Mouse (Mus musculus) neural tube, embryonic 14.5 days (tissue): ENCODE measurements around the gene Pjvk. TPM values are rescaled to one million over a fixed set of nuclear protein-coding genes. Genes with fewer than 3 reads are reported as not detected.

Experiments
- ATAC-seq: fragments of 200-750 bp; cut with Nextera tagmentation; 2 replicates; pipeline ENCODE4 v1.8.0; 2017; ENCODE audit warnings: low read depth, mild to moderate bottlenecking, moderate TSS enrichment, moderate library complexity
- H3K27ac ChIP-seq: fragments of 300-500 bp; sonication (generic); 2 replicates; pipeline ENCODE4 v1.5.1; 2014; ENCODE audit warnings: low read depth, mild to moderate bottlenecking, control low read depth, low read length, moderate library complexity, mixed read lengths
- H3K27me3 ChIP-seq: fragments of 300-500 bp; sonication (generic); 2 replicates; pipeline ENCODE4 v1.6.1; 2014; ENCODE audit warnings: low read length; ENCODE audit not compliant: control insufficient read depth, insufficient read depth
- H3K36me3 ChIP-seq: fragments of 300-500 bp; sonication (generic); 2 replicates; pipeline ENCODE4 v1.6.1; 2014; ENCODE audit warnings: low read length, mixed read lengths; ENCODE audit not compliant: control insufficient read depth, insufficient read depth
- H3K4me1 ChIP-seq: fragments of 300-500 bp; sonication (generic); 2 replicates; pipeline ENCODE4 v1.6.1; 2014; ENCODE audit warnings: low read length; ENCODE audit not compliant: control insufficient read depth, insufficient read depth
- H3K4me2 ChIP-seq: fragments of 300-500 bp; sonication (generic); 2 replicates; pipeline ENCODE4 v1.6.1; 2014; ENCODE audit warnings: mild to moderate bottlenecking, low read depth, low read length, control low read depth
- H3K4me3 ChIP-seq: fragments of 300-500 bp; sonication (generic); 2 replicates; pipeline ENCODE4 v1.5.1; 2014; ENCODE audit warnings: low read depth, low read length, control low read depth, mixed read lengths
- H3K9ac ChIP-seq: fragments of 300-500 bp; sonication (generic); replicated peaks from 2 replicates; pipeline ENCODE4 v1.6.1; 2014; ENCODE audit warnings: low read depth, mild to moderate bottlenecking, control low read depth, low read length, mixed read lengths
- H3K9me3 ChIP-seq: fragments of 300-500 bp; sonication (generic); 2 replicates; pipeline ENCODE4 v1.6.1; 2016; ENCODE audit warnings: low read length; ENCODE audit not compliant: control insufficient read depth
- WGBS: fragments of 180-500 bp; shearing (Covaris S2); extraction: QIAGEN DNeasy Blood & Tissue Kit; methylation state at CpG from one replicate; pipeline ENCODE4 v1.1.7; 2014; 5-methylcytosine and 5-hydroxymethylcytosine counted together
- polyA plus RNA-seq: library from polyadenylated mRNA; unstranded; fragments of >200 nt; fragmentation: Nextera tagmentation; extraction: Ambion mirVana; gene quantifications from 2 replicates; pipeline ENCODE4 v1.2.1, GENCODE M21; 2014

Gene Pjvk
- polyA plus RNA-seq, 1 experiment from 2014 or later, result 0.92 TPM

- no peaks in the 10 kb centered on the region for H3K36me3 ChIP-seq
- no peak overlapping the region for H3K9ac ChIP-seq
- H3K4me3 ChIP-seq, result no peak overlapping the region
- H3K9me3 ChIP-seq, result no peaks in the 10 kb centered on the region
- H3K4me1 ChIP-seq, result no peaks in the 10 kb centered on the region
- no peak for ATAC-seq
- H3K27me3 ChIP-seq, result no peaks in the 10 kb centered on the region
- H3K27ac ChIP-seq, result no peak overlapping the region
- WGBS, result 86% methylated on average over 3 of the region's 3 CpGs
- H3K4me2 ChIP-seq, result no peak overlapping the region
Measured at GRCm38 (mm10) chr2:76655444-76655843, 7.2 kb downstream of the Pjvk start.

- Histone ChIP-seq H3K4me3 (no peak overlapping the region), H3K27ac (no peak overlapping the region), H3K4me2 (no peak overlapping the region), H3K4me1 (no peaks in the 10 kb centered on the region), H3K9me3 (no peaks in the 10 kb centered on the region), H3K27me3 (no peaks in the 10 kb centered on the region), H3K9ac (no peak overlapping the region), H3K36me3 (no peaks in the 10 kb centered on the region)
- no peak for ATAC-seq
- 11% methylated on average over 1 of the region's 1 CpGs for WGBS
Measured at GRCm38 (mm10) chr2:76655982-76656381, 7.7 kb downstream of the Pjvk start.

- 83% methylated on average over 13 of the region's 13 CpGs for WGBS
- H3K9ac ChIP-seq, result no peak overlapping the region
- H3K27me3 ChIP-seq, result no peaks in the 10 kb centered on the region
- no peaks in the 10 kb centered on the region for H3K4me1 ChIP-seq
- H3K4me3 ChIP-seq, result no peak overlapping the region
- H3K4me2 ChIP-seq, result no peak overlapping the region
- no peak for ATAC-seq
- H3K36me3 ChIP-seq, result no peaks in the 10 kb centered on the region
- H3K27ac ChIP-seq, result no peak overlapping the region
- no peaks in the 10 kb centered on the region for H3K9me3 ChIP-seq
Measured at GRCm38 (mm10) chr2:76658551-76658950, 10.3 kb downstream of the Pjvk start.

- ATAC-seq, result no peak
- Histone ChIP-seq H3K27ac (no peak overlapping the region), H3K4me1 (no peaks in the 10 kb centered on the region), H3K36me3 (no peaks in the 10 kb centered on the region; the same call in 1 of the 2 replicates), H3K4me3 (no peak overlapping the region), H3K27me3 (no peaks in the 10 kb centered on the region), H3K4me2 (no peak overlapping the region), H3K9me3 (no peaks in the 10 kb centered on the region), H3K9ac (no peak overlapping the region)
- WGBS, result 56% methylated on average over 6 of the region's 8 CpGs
Measured at GRCm38 (mm10) chr2:76659419-76659818, 11.1 kb downstream of the Pjvk start.

GRCm38 (mm10) chr2:76665531-76665930, 17.3 kb downstream of the Pjvk start:
- Histone ChIP-seq H3K4me2 (no peak overlapping the region), H3K27me3 (no peaks in the 10 kb centered on the region), H3K9ac (no peak overlapping the region), H3K27ac (no peak overlapping the region), H3K9me3 (no peaks in the 10 kb centered on the region), H3K36me3 (peaks cover 5% of the 10 kb centered on the region; the same call in 1 of the 2 replicates), H3K4me1 (no peaks in the 10 kb centered on the region), H3K4me3 (no peak overlapping the region)
- no peak for ATAC-seq
- 95% methylated on average over 7 of the region's 7 CpGs for WGBS

GRCm38 (mm10) chr2:76667200-76667599, 18.9 kb downstream of the Pjvk start:
- Histone ChIP-seq H3K9ac (no peak overlapping the region), H3K4me2 (no peak overlapping the region), H3K4me1 (0 out of 2 replicates have a peak, but pooled peaks cover 4% of the 10 kb centered on the region), H3K4me3 (no peak overlapping the region), H3K27ac (no peak overlapping the region), H3K27me3 (no peaks in the 10 kb centered on the region), H3K36me3 (peaks cover 5% of the 10 kb centered on the region; the same call in 1 of the 2 replicates), H3K9me3 (no peaks in the 10 kb centered on the region)
- 85% methylated on average over 5 of the region's 5 CpGs for WGBS
- no peak for ATAC-seq

- Histone ChIP-seq H3K9ac (no peak overlapping the region; the same call in 1 of the 2 replicates), H3K4me3 (peak overlapping the region; percentile 40), H3K9me3 (no peaks in the 10 kb centered on the region), H3K4me1 (peaks cover 17% of the 10 kb centered on the region), H3K36me3 (no peaks in the 10 kb centered on the region), H3K27me3 (no peaks in the 10 kb centered on the region), H3K27ac (no peak overlapping the region), H3K4me2 (peak overlapping the region; percentile 81)
- ATAC-seq, result no peak
- 86% methylated on average over 6 of the region's 6 CpGs for WGBS
Measured at GRCm38 (mm10) chr2:76671641-76672040, 23.4 kb downstream of the Pjvk start.

GRCm38 (mm10) chr2:76672134-76672745, 24.0 kb downstream of the Pjvk start:
- H3K27me3 ChIP-seq, result no peaks in the 10 kb centered on the region
- H3K27ac ChIP-seq, result peak overlapping the region; percentile 82
- H3K9me3 ChIP-seq, result no peaks in the 10 kb centered on the region
- ATAC-seq, result no peak
- peak overlapping the region; percentile 81 for H3K4me2 ChIP-seq
- peaks cover 22% of the 10 kb centered on the region for H3K4me1 ChIP-seq
- H3K36me3 ChIP-seq, result no peaks in the 10 kb centered on the region
- 38% methylated on average over 9 of the region's 9 CpGs for WGBS
- peak overlapping the region; percentile 51 for H3K9ac ChIP-seq
- peak overlapping the region; percentile 40 for H3K4me3 ChIP-seq

GRCm38 (mm10) chr2:76672966-76673392, 24.7 kb downstream of the Pjvk start, which contains the start of gene Fkbp7:
TSS of gene Fkbp7 (minus strand) at chr2:76673116.
- H3K4me3 ChIP-seq, result peak within 1 kb of the TSS; percentile 40
- H3K9me3 ChIP-seq, result no peaks in the 10 kb centered on the region
- H3K27ac ChIP-seq, result peak within 1 kb of the TSS; percentile 82
- H3K4me1 ChIP-seq, result peaks cover 27% of the 10 kb centered on the region
- no peaks in the 10 kb centered on the region for H3K36me3 ChIP-seq
- H3K27me3 ChIP-seq, result no peaks in the 10 kb centered on the region
- H3K4me2 ChIP-seq, result peak within 1 kb of the TSS; percentile 81
- peak within 1 kb of the TSS; percentile 51 for H3K9ac ChIP-seq
- peak; percentile 93 for ATAC-seq
- WGBS, result under 1% methylated on average over 17 of the region's 17 CpGs
